Mouse (Mus musculus): ENCODE measurements at regions not wholly inside any gene's neighbourhood (a gene's known extent, or its start where the extent isn't known, plus 50 kb on each side); places are given as distances from the start of the nearest gene placed in this dataset.

GRCm38 (mm10) chr11:111347562-111347961 is 281.6 kb downstream of the Kcnj2 start:
- Histone ChIP-seq H3K9me3 (replicated peaks; ENCODE audit: control insufficient read depth, low read length) (no peaks in the 10 kb centered on the region), H3K27ac (ENCODE audit: low read length) (no peak overlapping the region), H3K36me3 (ENCODE audit: control insufficient read depth, insufficient read depth) (no peaks in the 10 kb centered on the region), H3K4me2 (ENCODE audit: low read depth, low read length) (no peak overlapping the region), H3K27me3 (ENCODE audit: control insufficient read depth, insufficient read depth, low read depth, low read length) (no peaks in the 10 kb centered on the region), H3K4me1 (ENCODE audit: control insufficient read depth, low read depth, low read length) (no peaks in the 10 kb centered on the region), H3K9ac (ENCODE audit: low read depth, low read length) (no peak overlapping the region), H3K4me3 (ENCODE audit: low read depth, low read length) (no peak overlapping the region)
- ATAC-seq (ENCODE audit: low read depth), result no peak
- 44% methylated on average over 1 of the region's 1 CpGs for WGBS (ENCODE audit: insufficient replicate concordance)

DNA sequence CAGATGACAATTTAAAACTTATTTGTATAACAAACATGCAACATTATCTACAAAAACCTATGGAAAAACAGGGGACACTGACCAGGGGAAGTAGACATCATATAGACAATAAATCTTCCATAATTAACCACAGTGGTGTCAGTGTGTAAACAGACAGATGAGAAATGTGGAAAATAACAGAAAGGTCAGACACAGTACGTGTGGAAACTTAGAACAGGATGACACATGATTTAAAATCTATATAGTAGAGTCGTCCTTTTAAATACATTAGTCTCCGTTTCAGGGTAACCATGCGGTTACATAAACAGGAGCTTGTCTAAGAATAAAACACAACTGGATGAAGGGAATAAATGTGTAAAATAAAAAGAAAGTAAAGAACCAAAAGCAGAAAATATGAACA is 284.1 kb downstream of the Kcnj2 start:
- no peak overlapping the region for H3K27ac ChIP-seq (ENCODE audit: low read length)
- no peaks in the 10 kb centered on the region for H3K27me3 ChIP-seq (ENCODE audit: control insufficient read depth, insufficient read depth, low read depth, low read length)
- no peak overlapping the region for H3K4me3 ChIP-seq (ENCODE audit: low read depth, low read length)
- no peaks in the 10 kb centered on the region for H3K36me3 ChIP-seq (ENCODE audit: control insufficient read depth, insufficient read depth)
- ATAC-seq (ENCODE audit: low read depth), result no peak
- no peaks in the 10 kb centered on the region for H3K4me1 ChIP-seq (ENCODE audit: control insufficient read depth, low read depth, low read length)
- H3K9me3 ChIP-seq (replicated peaks; ENCODE audit: control insufficient read depth, low read length), result no peaks in the 10 kb centered on the region
- H3K4me2 ChIP-seq (ENCODE audit: low read depth, low read length), result no peak overlapping the region
- WGBS (ENCODE audit: insufficient replicate concordance), result 58% methylated on average over 4 of the region's 4 CpGs
- no peak overlapping the region for H3K9ac ChIP-seq (ENCODE audit: low read depth, low read length)

DNA sequence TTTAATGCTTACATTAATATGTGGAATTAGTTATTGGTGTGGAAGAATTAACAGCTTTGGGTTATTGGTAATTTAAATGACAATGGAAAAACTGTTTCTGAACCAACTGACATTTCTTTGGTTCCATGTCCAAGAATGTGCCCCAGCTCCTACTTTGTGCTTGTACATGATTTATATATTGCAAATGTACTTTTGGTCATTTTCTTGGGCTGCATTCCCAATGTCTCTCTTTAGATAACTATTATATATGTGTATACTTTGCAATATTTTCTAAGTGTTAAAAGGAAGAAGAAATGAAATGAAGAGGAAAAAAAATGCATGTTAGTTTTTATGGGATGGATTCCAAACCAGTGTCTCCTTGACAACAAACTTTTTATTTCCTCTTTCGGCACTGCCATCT is 297.4 kb downstream of the Kcnj2 start:
- Histone ChIP-seq H3K4me2 (ENCODE audit: low read depth, low read length) (no peak overlapping the region), H3K4me1 (ENCODE audit: control insufficient read depth, low read depth, low read length) (no peaks in the 10 kb centered on the region), H3K36me3 (ENCODE audit: control insufficient read depth, insufficient read depth) (no peaks in the 10 kb centered on the region), H3K27me3 (ENCODE audit: control insufficient read depth, insufficient read depth, low read depth, low read length) (no peaks in the 10 kb centered on the region), H3K27ac (ENCODE audit: low read length) (no peak overlapping the region), H3K4me3 (ENCODE audit: low read depth, low read length) (no peak overlapping the region), H3K9ac (ENCODE audit: low read depth, low read length) (no peak overlapping the region), H3K9me3 (replicated peaks; ENCODE audit: control insufficient read depth, low read length) (no peaks in the 10 kb centered on the region)
- no peak for ATAC-seq (ENCODE audit: low read depth)
- WGBS (ENCODE audit: insufficient replicate concordance), result 72% methylated on average over 1 of the region's 1 CpGs

DNA sequence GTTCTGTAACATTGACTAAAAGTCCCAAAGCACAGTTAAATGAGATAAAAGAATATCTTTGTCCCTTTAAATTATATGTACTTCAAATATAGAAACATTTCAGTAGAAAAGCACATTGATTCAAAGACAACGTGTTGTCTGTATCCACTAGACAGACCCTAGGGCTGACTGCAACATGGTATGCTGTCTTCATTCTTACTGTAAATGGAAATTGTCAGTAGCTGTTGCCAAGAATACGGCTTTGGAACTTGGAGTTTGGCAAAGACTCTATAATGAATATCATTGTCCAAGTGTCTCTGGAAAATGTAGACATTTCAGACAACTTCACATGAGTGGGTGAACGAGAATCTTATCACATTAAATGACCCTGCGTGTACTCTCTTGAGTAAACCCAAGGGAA is 311.2 kb downstream of the Kcnj2 start:
- no peaks in the 10 kb centered on the region for H3K4me1 ChIP-seq (ENCODE audit: control insufficient read depth, low read depth, low read length)
- H3K9me3 ChIP-seq (replicated peaks; ENCODE audit: control insufficient read depth, low read length), result no peaks in the 10 kb centered on the region
- ATAC-seq (ENCODE audit: low read depth), result no peak
- no peak overlapping the region for H3K27ac ChIP-seq (ENCODE audit: low read length)
- no peak overlapping the region for H3K4me3 ChIP-seq (ENCODE audit: low read depth, low read length)
- no peak overlapping the region for H3K9ac ChIP-seq (ENCODE audit: low read depth, low read length)
- 49% methylated on average over 4 of the region's 4 CpGs for WGBS (ENCODE audit: insufficient replicate concordance)
- no peaks in the 10 kb centered on the region for H3K27me3 ChIP-seq (ENCODE audit: control insufficient read depth, insufficient read depth, low read depth, low read length)
- H3K36me3 ChIP-seq (ENCODE audit: control insufficient read depth, insufficient read depth), result no peaks in the 10 kb centered on the region
- H3K4me2 ChIP-seq (ENCODE audit: low read depth, low read length), result no peak overlapping the region

DNA sequence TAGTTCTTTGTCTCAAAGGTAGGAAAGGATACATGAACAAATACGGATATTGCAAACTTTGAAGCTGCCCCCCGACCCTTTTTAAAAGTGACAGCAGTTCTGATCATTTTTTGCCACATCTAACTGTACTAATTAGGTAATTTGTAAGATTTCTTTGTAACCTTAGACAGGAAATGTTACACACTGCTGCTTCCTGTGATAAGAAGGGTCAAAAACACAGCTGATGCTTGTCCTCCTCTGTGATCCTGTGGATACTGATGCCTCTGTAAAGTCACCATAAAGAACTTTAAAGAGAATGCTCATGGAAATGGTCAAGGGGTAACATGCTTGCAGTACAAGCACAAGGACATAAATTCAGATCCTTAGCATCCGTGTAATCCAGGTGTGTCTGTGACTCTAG is 313.9 kb downstream of the Kcnj2 start:
- Histone ChIP-seq H3K27ac (ENCODE audit: low read length) (no peak overlapping the region), H3K9me3 (replicated peaks; ENCODE audit: control insufficient read depth, low read length) (no peaks in the 10 kb centered on the region), H3K4me2 (ENCODE audit: low read depth, low read length) (no peak overlapping the region), H3K9ac (ENCODE audit: low read depth, low read length) (no peak overlapping the region), H3K27me3 (ENCODE audit: control insufficient read depth, insufficient read depth, low read depth, low read length) (no peaks in the 10 kb centered on the region), H3K4me3 (ENCODE audit: low read depth, low read length) (no peak overlapping the region), H3K36me3 (ENCODE audit: control insufficient read depth, insufficient read depth) (no peaks in the 10 kb centered on the region), H3K4me1 (ENCODE audit: control insufficient read depth, low read depth, low read length) (no peaks in the 10 kb centered on the region)
- no peak for ATAC-seq (ENCODE audit: low read depth)
- 49% methylated on average over 3 of the region's 3 CpGs for WGBS (ENCODE audit: insufficient replicate concordance)

- ATAC-seq (ENCODE audit: low read depth), result no peak
- Histone ChIP-seq H3K27ac (ENCODE audit: low read length) (no peak overlapping the region), H3K4me1 (ENCODE audit: control insufficient read depth, low read depth, low read length) (no peaks in the 10 kb centered on the region), H3K9me3 (replicated peaks; ENCODE audit: control insufficient read depth, low read length) (no peaks in the 10 kb centered on the region), H3K4me3 (ENCODE audit: low read depth, low read length) (no peak overlapping the region), H3K36me3 (ENCODE audit: control insufficient read depth, insufficient read depth) (no peaks in the 10 kb centered on the region), H3K9ac (ENCODE audit: low read depth, low read length) (no peak overlapping the region), H3K4me2 (ENCODE audit: low read depth, low read length) (no peak overlapping the region), H3K27me3 (ENCODE audit: control insufficient read depth, insufficient read depth, low read depth, low read length) (no peaks in the 10 kb centered on the region)
- 46% methylated on average over 1 of the region's 1 CpGs for WGBS (ENCODE audit: insufficient replicate concordance)
Observed at GRCm38 (mm10) chr11:111398706-111399105, 332.7 kb downstream of the Kcnj2 start.

GRCm38 (mm10) chr11:111409266-111409665 is 343.3 kb downstream of the Kcnj2 start:
- no peak for ATAC-seq (ENCODE audit: low read depth)
- WGBS (ENCODE audit: insufficient replicate concordance), result 56% methylated on average over 2 of the region's 2 CpGs
- H3K4me2 ChIP-seq (ENCODE audit: low read depth, low read length), result no peak overlapping the region
- H3K27me3 ChIP-seq (ENCODE audit: control insufficient read depth, insufficient read depth, low read depth, low read length), result no peaks in the 10 kb centered on the region
- H3K4me3 ChIP-seq (ENCODE audit: low read depth, low read length), result no peak overlapping the region
- H3K4me1 ChIP-seq (ENCODE audit: control insufficient read depth, low read depth, low read length), result no peaks in the 10 kb centered on the region
- no peak overlapping the region for H3K9ac ChIP-seq (ENCODE audit: low read depth, low read length)
- no peak overlapping the region for H3K27ac ChIP-seq (ENCODE audit: low read length)
- H3K9me3 ChIP-seq (replicated peaks; ENCODE audit: control insufficient read depth, low read length), result no peaks in the 10 kb centered on the region
- no peaks in the 10 kb centered on the region for H3K36me3 ChIP-seq (ENCODE audit: control insufficient read depth, insufficient read depth)

- Histone ChIP-seq H3K9ac (ENCODE audit: low read depth, low read length) (no peak overlapping the region), H3K9me3 (replicated peaks; ENCODE audit: control insufficient read depth, low read length) (no peaks in the 10 kb centered on the region), H3K36me3 (ENCODE audit: control insufficient read depth, insufficient read depth) (no peaks in the 10 kb centered on the region), H3K27ac (ENCODE audit: low read length) (no peak overlapping the region), H3K4me2 (ENCODE audit: low read depth, low read length) (no peak overlapping the region), H3K4me1 (ENCODE audit: control insufficient read depth, low read depth, low read length) (no peaks in the 10 kb centered on the region), H3K4me3 (ENCODE audit: low read depth, low read length) (no peak overlapping the region), H3K27me3 (ENCODE audit: control insufficient read depth, insufficient read depth, low read depth, low read length) (no peaks in the 10 kb centered on the region)
- no peak for ATAC-seq (ENCODE audit: low read depth)
- 60% methylated on average over 4 of the region's 4 CpGs for WGBS (ENCODE audit: insufficient replicate concordance)
Observed at GRCm38 (mm10) chr11:111424871-111425270, 358.9 kb downstream of the Kcnj2 start.

- Histone ChIP-seq H3K27ac (ENCODE audit: low read length) (no peak overlapping the region), H3K9ac (ENCODE audit: low read depth, low read length) (no peak overlapping the region), H3K4me1 (ENCODE audit: control insufficient read depth, low read depth, low read length) (no peaks in the 10 kb centered on the region), H3K4me2 (ENCODE audit: low read depth, low read length) (no peak overlapping the region), H3K36me3 (ENCODE audit: control insufficient read depth, insufficient read depth) (no peaks in the 10 kb centered on the region), H3K27me3 (ENCODE audit: control insufficient read depth, insufficient read depth, low read depth, low read length) (no peaks in the 10 kb centered on the region), H3K9me3 (replicated peaks; ENCODE audit: control insufficient read depth, low read length) (no peaks in the 10 kb centered on the region), H3K4me3 (ENCODE audit: low read depth, low read length) (no peak overlapping the region)
- 35% methylated on average over 4 of the region's 4 CpGs for WGBS (ENCODE audit: insufficient replicate concordance)
- no peak for ATAC-seq (ENCODE audit: low read depth)
Observed at GRCm38 (mm10) chr11:111426715-111427114, 360.8 kb downstream of the Kcnj2 start.

GRCm38 (mm10) chr11:111442257-111442656 is 376.3 kb downstream of the Kcnj2 start:
- H3K9ac ChIP-seq (ENCODE audit: low read depth, low read length), result no peak overlapping the region
- no peak for ATAC-seq (ENCODE audit: low read depth)
- no peak overlapping the region for H3K4me2 ChIP-seq (ENCODE audit: low read depth, low read length)
- H3K4me3 ChIP-seq (ENCODE audit: low read depth, low read length), result no peak overlapping the region
- H3K9me3 ChIP-seq (replicated peaks; ENCODE audit: control insufficient read depth, low read length), result no peaks in the 10 kb centered on the region
- no peaks in the 10 kb centered on the region for H3K36me3 ChIP-seq (ENCODE audit: control insufficient read depth, insufficient read depth)
- H3K4me1 ChIP-seq (ENCODE audit: control insufficient read depth, low read depth, low read length), result no peaks in the 10 kb centered on the region
- H3K27me3 ChIP-seq (ENCODE audit: control insufficient read depth, insufficient read depth, low read depth, low read length), result no peaks in the 10 kb centered on the region
- no peak overlapping the region for H3K27ac ChIP-seq (ENCODE audit: low read length)
